Mouse (Mus musculus): ENCODE measurements around the gene Naip2.
"Not testable (repeated sequence)": the region's sequence is repeated elsewhere in the genome, so short reads cannot be mapped to it uniquely, and the experiment has no call there.

- TF ChIP-seq POLR2A (IDR thresholded peaks at IDR 0.05; ENCODE audit: control insufficient read depth, extremely low read depth, insufficient read depth, low read length, poor library complexity); CTCF (IDR thresholded peaks at IDR 0.05; ENCODE audit: borderline replicate concordance, control insufficient read depth, extremely low read depth, insufficient read depth, low read length, poor library complexity): not testable (repeated sequence)
Observed at GRCm38 (mm10) chr13:100213683-100214082, 11.8 kb upstream of the Naip2 start.

Measured in thymus, adult 2 months (tissue).